Mouse (Mus musculus): ENCODE measurements around the gene Mapk7. TPM values are rescaled to one million over a fixed set of nuclear protein-coding genes. Genes with fewer than 3 reads are reported as not detected.

Mapk7 gene
- polyA plus RNA-seq, 1 experiment = 63.8 TPM

DNA sequence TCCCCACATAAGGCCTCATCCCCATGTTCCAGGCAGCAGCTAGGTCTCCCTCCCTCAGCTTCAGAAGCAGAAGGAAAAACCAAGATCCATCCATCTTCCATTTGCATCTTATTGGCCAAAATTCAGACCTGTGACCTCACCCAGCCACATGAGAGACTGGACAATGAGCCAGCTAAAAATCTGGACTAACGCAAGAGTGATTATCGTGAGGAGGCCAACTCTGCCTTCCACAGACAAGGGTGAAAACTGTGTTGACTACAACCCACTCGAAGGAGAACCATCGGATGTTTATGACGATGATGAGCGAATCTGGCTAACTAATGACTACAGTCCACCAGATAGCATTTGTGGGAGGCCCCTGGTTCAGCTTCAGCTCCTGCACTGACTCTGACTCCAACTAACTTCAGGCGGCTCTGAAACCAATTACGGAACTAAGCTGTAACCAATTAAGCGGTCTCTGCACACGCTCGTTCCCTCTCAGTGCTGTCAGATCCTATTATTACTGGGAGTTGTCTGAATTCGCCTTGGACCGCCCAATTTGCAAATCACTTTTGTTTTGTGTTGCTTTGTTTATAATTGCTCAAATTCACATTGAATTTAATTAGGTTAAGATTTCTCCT is 10.9 kb downstream of the Mapk7 start:
- no peak for DNase-seq
- Histone ChIP-seq H3K36me3 (ENCODE audit: control insufficient read depth, insufficient read depth, low read length) (no peaks in the 10 kb centered on the region; the same call in 1 of the 2 replicates), H3K27ac (ENCODE audit: control insufficient read depth, insufficient read depth, low read length) (no peak overlapping the region), H3K4me3 (ENCODE audit: control insufficient read depth, insufficient read depth, low read length) (no peak overlapping the region), H3K27me3 (ENCODE audit: control insufficient read depth, insufficient read depth, low read length) (no peaks in the 10 kb centered on the region), H3K4me1 (replicated peaks; ENCODE audit: control insufficient read depth, insufficient read depth, low read length) (peaks cover 10% of the 10 kb centered on the region)
- WGBS = 97% methylated on average over 13 of the region's 13 CpGs
- TF ChIP-seq CTCF (IDR thresholded peaks at IDR 0.05; ENCODE audit: borderline replicate concordance, control insufficient read depth, extremely low read depth, insufficient read depth, low read length, poor library complexity) = no peak
- no peak for TF ChIP-seq POLR2A (IDR thresholded peaks at IDR 0.05; ENCODE audit: control insufficient read depth, extremely low read depth, insufficient read depth, low read length, poor library complexity)

DNA sequence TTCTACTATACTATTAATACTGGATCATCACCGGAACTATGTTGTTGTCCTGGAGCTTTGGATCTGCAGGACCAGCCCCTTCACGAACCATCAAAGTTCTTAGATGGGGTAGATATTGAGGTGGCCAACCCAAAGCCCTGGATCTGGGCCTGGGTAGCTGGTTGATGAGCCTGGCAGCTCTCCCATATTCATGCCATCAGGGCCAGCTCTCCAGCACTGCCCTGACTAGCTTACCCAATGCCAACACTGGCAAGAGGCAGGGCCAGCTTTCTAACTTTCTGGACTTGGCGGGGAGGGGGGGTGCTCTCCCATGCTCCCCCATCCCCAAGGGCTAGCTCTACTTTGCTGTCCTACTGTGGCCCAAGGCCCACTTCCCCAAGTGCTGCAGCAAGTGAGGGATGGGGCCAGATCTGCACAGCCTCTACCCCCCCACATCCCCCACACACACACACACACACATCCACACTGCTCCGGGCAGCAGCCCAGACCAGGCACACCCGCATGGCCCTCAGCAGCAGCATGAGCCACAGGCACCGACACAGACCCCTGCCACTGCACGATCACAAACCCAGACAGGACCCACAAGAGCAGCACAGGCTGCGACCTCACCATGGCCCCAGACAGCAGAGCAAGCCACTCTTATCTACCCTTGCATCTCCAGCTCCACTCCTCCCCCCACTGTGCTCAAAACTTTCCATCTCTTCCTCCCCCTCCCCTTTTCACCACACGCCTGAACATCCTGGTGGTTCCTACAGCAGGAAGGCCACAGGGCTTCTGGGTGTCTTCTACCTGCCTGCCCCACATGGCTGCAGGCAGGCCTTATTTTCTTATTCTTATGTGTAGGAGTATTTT is 12.7 kb downstream of the Mapk7 start:
- no peak overlapping the region for H3K4me3 ChIP-seq (ENCODE audit: control insufficient read depth, insufficient read depth, low read length)
- no peaks in the 10 kb centered on the region for H3K27me3 ChIP-seq (ENCODE audit: control insufficient read depth, insufficient read depth, low read length)
- DNase-seq = peak; percentile 27
- TF ChIP-seq CTCF (IDR thresholded peaks at IDR 0.05; ENCODE audit: borderline replicate concordance, control insufficient read depth, extremely low read depth, insufficient read depth, low read length, poor library complexity) (no peak), POLR2A (IDR thresholded peaks at IDR 0.05; ENCODE audit: control insufficient read depth, extremely low read depth, insufficient read depth, low read length, poor library complexity) (no peak)
- peaks cover 10% of the 10 kb centered on the region for H3K4me1 ChIP-seq (replicated peaks; ENCODE audit: control insufficient read depth, insufficient read depth, low read length)
- WGBS = 39% methylated on average over 9 of the region's 9 CpGs
- no peak overlapping the region; the same call in 1 of the 2 replicates for H3K27ac ChIP-seq (ENCODE audit: control insufficient read depth, insufficient read depth, low read length)
- no peaks in the 10 kb centered on the region for H3K36me3 ChIP-seq (ENCODE audit: control insufficient read depth, insufficient read depth, low read length)

DNA sequence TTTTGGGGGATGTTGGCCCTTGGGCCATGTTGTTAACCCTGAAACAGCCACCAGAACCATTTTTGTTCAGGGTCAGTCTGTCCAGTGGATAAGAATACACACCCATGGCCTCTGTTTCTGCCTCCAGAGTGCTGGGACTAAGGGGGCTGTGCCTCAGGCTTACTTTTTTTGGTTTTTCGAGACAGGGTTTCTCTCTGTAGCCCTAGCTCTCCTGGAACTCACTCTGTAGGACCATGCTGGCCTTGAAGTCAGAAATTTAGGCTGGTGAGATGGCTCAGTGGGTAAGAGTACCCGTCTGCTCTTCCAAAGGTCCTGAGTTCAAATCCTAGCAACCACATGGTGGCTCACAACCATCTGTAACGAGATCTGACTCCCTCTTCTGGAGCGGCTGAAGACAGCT is 15.4 kb downstream of the Mapk7 start:
- DNase-seq = no peak
- Histone ChIP-seq H3K27ac (ENCODE audit: control insufficient read depth, insufficient read depth, low read length) (no peak overlapping the region), H3K27me3 (ENCODE audit: control insufficient read depth, insufficient read depth, low read length) (no peaks in the 10 kb centered on the region), H3K36me3 (ENCODE audit: control insufficient read depth, insufficient read depth, low read length) (no peaks in the 10 kb centered on the region), H3K4me3 (ENCODE audit: control insufficient read depth, insufficient read depth, low read length) (no peak overlapping the region), H3K4me1 (replicated peaks; ENCODE audit: control insufficient read depth, insufficient read depth, low read length) (peaks cover 10% of the 10 kb centered on the region)
- no peak for TF ChIP-seq CTCF (IDR thresholded peaks at IDR 0.05; ENCODE audit: borderline replicate concordance, control insufficient read depth, extremely low read depth, insufficient read depth, low read length, poor library complexity)
- no peak for TF ChIP-seq POLR2A (IDR thresholded peaks at IDR 0.05; ENCODE audit: control insufficient read depth, extremely low read depth, insufficient read depth, low read length, poor library complexity)
- 89% methylated on average over 4 of the region's 4 CpGs for WGBS

DNA sequence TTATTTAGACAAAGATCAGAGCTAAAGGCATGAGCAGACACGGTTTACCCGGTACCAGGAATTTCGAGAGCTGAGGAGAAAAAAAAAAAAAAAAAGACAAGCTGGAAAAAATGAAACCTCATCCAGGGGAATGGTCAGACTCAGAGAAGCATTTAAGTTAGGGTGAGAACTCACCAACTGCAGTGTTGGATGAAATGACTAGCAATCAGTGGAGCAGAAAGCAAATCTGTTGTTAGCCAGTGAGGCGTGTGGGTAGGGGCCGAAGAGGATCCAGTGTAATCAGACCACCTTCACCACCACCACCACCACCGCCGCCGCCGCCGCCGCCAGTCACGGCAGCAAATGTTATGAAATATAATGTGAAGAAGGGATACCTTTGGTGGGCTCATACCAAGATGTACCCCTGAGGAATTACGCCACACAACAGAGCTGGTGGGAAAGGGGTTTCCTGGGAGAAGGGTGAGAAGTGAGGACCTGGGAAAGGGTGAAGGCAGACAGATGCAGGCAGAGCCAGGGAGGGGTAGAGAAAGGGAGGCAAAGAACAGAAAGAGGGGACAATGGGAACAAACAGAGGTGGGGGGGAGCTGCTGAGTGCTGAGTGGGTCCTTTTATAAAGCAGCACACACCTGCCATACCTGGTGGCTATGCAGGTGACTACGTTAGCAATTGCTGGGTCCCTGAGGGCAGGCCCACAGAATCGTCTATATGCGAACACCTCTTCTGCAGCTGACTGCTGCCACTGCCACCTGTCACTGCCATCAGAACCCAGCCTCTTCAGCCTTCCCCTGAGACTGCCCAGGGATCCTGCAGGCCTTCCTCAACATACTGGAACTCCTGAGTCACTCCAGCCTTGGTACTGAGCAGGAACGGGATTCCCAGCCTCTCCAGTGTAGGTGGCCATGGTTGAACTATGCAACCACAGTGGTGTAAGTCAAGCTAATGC is 16.4 kb downstream of the Mapk7 start:
- TF ChIP-seq POLR2A (IDR thresholded peaks at IDR 0.05; ENCODE audit: control insufficient read depth, extremely low read depth, insufficient read depth, low read length, poor library complexity) = no peak
- no peak for TF ChIP-seq CTCF (IDR thresholded peaks at IDR 0.05; ENCODE audit: borderline replicate concordance, control insufficient read depth, extremely low read depth, insufficient read depth, low read length, poor library complexity)
- H3K27ac ChIP-seq (ENCODE audit: control insufficient read depth, insufficient read depth, low read length) = no peak overlapping the region
- H3K4me3 ChIP-seq (ENCODE audit: control insufficient read depth, insufficient read depth, low read length) = no peak overlapping the region
- WGBS = 84% methylated on average over 17 of the region's 17 CpGs
- no peaks in the 10 kb centered on the region for H3K27me3 ChIP-seq (ENCODE audit: control insufficient read depth, insufficient read depth, low read length)
- no peaks in the 10 kb centered on the region for H3K36me3 ChIP-seq (ENCODE audit: control insufficient read depth, insufficient read depth, low read length)
- H3K4me1 ChIP-seq (replicated peaks; ENCODE audit: control insufficient read depth, insufficient read depth, low read length) = peaks cover 10% of the 10 kb centered on the region
- no peak for DNase-seq

DNA sequence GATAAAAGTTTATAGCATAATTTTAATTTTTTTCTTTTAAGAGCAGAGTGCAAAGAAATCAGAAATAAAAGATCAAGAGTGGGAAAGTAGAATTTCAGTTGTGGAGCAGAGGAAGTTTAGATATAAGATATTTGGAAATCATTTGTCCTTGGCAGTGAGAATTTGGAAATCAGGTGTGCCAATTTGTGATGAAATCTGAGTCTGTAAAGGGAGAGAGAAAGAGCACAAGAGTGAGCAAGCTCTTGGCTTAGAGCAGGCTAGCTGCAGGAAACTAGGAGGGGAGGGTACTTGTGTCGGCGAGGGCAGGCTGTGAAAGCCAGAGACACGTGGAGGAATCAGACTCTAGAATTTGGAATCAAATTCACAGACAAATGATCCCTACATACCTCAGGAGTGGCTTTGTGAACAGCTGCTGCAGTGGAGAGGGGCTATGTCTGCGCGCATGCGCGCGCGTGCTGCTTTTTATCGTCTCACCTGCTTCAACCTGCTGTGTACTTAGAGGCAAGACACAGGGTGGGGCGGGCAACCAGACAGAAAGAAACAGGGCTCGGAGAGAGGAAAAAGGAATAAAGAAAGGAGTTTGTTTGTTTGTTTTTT is 17.3 kb downstream of the Mapk7 start:
- H3K27me3 ChIP-seq (ENCODE audit: control insufficient read depth, insufficient read depth, low read length) = no peaks in the 10 kb centered on the region
- TF ChIP-seq CTCF (IDR thresholded peaks at IDR 0.05; ENCODE audit: borderline replicate concordance, control insufficient read depth, extremely low read depth, insufficient read depth, low read length, poor library complexity) = no peak
- no peak for TF ChIP-seq POLR2A (IDR thresholded peaks at IDR 0.05; ENCODE audit: control insufficient read depth, extremely low read depth, insufficient read depth, low read length, poor library complexity)
- DNase-seq = no peak

More for the DNA sequence above, 17.3 kb downstream of the Mapk7 start:
- Histone ChIP-seq H3K4me3 (ENCODE audit: control insufficient read depth, insufficient read depth, low read length) (no peak overlapping the region), H3K36me3 (ENCODE audit: control insufficient read depth, insufficient read depth, low read length) (no peaks in the 10 kb centered on the region), H3K4me1 (replicated peaks; ENCODE audit: control insufficient read depth, insufficient read depth, low read length) (peaks cover 8% of the 10 kb centered on the region), H3K27ac (ENCODE audit: control insufficient read depth, insufficient read depth, low read length) (no peak overlapping the region)
- 71% methylated on average over 12 of the region's 12 CpGs for WGBS

Measured in thymus, adult 2 months (tissue).